Mouse (Mus musculus): ENCODE results near the gene Foxp2. TPM values are rescaled to one million over a fixed set of nuclear protein-coding genes. Genes with fewer than 3 reads are reported as not detected.

Gene Foxp2
- polyA plus RNA-seq, 1 experiment from 2014 or later = 17.9 TPM

DNA sequence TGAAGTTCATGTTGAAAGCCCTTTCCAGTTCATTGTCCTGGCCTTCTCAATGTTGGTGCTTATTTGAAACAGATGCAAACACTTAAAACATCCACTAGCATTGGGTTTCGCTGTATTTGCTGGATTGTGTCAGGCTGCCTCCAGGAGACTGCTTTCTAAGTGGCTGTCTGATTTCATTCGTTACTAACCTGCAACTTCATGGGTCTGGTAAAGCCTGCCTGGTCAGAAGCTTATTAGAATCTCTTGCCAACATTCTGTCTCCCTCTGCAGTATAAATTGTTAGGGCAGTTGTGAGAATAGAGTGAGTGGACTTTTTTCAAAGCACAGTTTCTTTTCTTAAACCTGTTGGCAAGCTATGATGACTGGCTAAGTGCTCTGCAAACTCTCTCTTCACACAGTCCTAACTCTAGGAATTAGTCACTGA lies 420.4 kb downstream of the Foxp2 start:
- H3K4me3 ChIP-seq = no peak overlapping the region
- peaks cover 24% of the 10 kb centered on the region for H3K4me1 ChIP-seq
- DNase-seq (ENCODE audit: low spot score) = no peak
- H3K9me3 ChIP-seq (replicated peaks) = no peaks in the 10 kb centered on the region
- H3K27me3 ChIP-seq (ENCODE audit: low read depth, poor library complexity, severe bottlenecking) = no peaks in the 10 kb centered on the region
- WGBS = 17% methylated on average over 2 of the region's 2 CpGs
- no peaks in the 10 kb centered on the region for H3K36me3 ChIP-seq
- H3K27ac ChIP-seq = no peak overlapping the region

DNA sequence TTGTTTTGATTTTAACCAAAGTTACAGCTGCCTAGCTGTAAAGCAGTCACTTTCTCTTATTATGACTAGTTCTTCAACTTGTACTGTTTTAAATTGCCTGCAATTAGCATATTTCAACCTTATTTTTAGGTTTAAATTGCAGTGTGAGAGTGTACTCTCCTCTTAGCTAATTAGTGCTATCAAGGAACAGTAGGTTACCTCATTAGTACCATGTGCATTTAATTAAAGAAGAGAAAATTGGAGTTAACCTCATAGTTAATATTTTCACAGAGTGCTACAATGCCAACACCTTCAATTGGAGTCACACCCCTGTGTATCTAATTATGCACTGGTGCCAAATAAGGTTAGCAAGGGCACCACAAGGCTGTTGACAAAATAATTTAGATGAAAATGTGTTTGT lies 421.9 kb downstream of the Foxp2 start:
- no peaks in the 10 kb centered on the region for H3K9me3 ChIP-seq (replicated peaks)
- no peaks in the 10 kb centered on the region for H3K27me3 ChIP-seq (ENCODE audit: low read depth, poor library complexity, severe bottlenecking)
- peaks cover 24% of the 10 kb centered on the region for H3K4me1 ChIP-seq
- H3K27ac ChIP-seq = no peak overlapping the region
- H3K36me3 ChIP-seq = no peaks in the 10 kb centered on the region
- H3K4me3 ChIP-seq = no peak overlapping the region
- DNase-seq (ENCODE audit: low spot score) = no peak

DNA sequence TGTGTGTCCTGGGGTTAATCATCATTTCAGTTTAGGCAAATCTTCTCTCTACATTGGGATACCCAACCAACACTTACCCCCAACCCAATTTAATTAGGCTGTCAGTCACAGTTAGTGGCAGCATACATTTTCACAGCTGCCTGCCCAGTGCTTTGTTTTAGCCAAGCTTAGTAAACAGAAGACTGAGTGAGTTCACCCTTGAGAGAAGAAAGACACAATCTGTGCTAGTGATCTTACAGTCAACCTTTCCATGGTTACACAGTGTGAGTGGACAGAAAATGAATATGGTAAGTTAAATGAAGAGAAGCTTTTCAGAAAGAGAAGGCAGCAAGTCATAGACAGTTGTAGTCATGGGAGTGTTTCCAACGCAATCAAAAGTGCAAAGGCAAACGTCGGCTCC lies 446.6 kb downstream of the Foxp2 start:
- Histone ChIP-seq H3K9me3 (replicated peaks) (no peaks in the 10 kb centered on the region), H3K27ac (no peak overlapping the region), H3K4me3 (no peak overlapping the region), H3K27me3 (ENCODE audit: low read depth, poor library complexity, severe bottlenecking) (no peaks in the 10 kb centered on the region), H3K4me1 (no peaks in the 10 kb centered on the region), H3K36me3 (no peaks in the 10 kb centered on the region)
- DNase-seq (ENCODE audit: low spot score) = no peak
- WGBS = 97% methylated on average over 3 of the region's 3 CpGs

DNA sequence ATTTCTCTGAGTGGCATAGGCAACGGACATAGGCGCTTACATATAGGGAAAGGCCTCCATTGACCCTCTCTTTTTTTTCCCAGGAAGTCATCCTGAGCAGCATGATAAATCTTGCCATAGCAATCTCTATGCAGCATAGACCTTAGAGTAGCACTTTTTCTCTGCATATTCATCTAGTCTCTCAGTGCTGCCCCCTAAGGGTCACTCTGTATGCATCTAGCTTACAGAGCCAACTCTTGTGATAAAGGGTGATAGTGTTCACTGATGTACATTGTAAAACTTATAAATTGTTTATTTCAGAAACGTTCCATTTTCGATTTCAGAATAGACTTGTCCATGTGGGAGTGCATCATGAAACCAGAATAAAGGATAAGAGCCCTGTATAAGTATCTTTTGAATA lies 454.7 kb downstream of the Foxp2 start:
- Histone ChIP-seq H3K4me3 (no peak overlapping the region), H3K27ac (no peak overlapping the region), H3K9me3 (replicated peaks) (no peaks in the 10 kb centered on the region), H3K27me3 (ENCODE audit: low read depth, poor library complexity, severe bottlenecking) (no peaks in the 10 kb centered on the region), H3K36me3 (no peaks in the 10 kb centered on the region), H3K4me1 (no peaks in the 10 kb centered on the region)
- DNase-seq (ENCODE audit: low spot score) = no peak
- 76% methylated on average over 4 of the region's 4 CpGs for WGBS

DNA sequence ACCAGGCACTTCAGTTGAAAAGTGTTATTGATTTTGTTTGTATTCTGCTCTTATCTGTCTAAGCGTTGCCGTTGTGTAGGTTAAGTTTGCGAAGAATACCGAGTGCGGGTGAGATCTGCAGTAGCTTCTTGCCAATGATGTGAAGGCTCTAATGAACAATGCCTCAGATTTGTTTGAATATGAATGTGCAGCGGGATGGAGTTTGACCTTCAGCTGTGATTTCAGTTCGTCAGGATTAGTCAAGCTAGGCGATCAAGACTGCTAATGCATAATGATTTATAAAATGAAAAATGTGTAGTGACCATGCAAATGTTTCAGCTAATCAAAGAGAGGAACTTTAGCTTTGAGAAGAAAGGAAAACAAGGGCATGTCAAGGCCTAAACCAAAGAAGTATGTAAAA lies 469.1 kb downstream of the Foxp2 start:
- H3K4me1 ChIP-seq = peaks cover 12% of the 10 kb centered on the region; the same call in 1 of the 2 replicates
- 84% methylated on average over 8 of the region's 8 CpGs for WGBS
- no peak for DNase-seq (ENCODE audit: low spot score)
- H3K27ac ChIP-seq = no peak overlapping the region
- no peaks in the 10 kb centered on the region for H3K27me3 ChIP-seq (ENCODE audit: low read depth, poor library complexity, severe bottlenecking)
- H3K9me3 ChIP-seq (replicated peaks) = no peaks in the 10 kb centered on the region
- H3K4me3 ChIP-seq = no peak overlapping the region
- no peaks in the 10 kb centered on the region for H3K36me3 ChIP-seq

DNA sequence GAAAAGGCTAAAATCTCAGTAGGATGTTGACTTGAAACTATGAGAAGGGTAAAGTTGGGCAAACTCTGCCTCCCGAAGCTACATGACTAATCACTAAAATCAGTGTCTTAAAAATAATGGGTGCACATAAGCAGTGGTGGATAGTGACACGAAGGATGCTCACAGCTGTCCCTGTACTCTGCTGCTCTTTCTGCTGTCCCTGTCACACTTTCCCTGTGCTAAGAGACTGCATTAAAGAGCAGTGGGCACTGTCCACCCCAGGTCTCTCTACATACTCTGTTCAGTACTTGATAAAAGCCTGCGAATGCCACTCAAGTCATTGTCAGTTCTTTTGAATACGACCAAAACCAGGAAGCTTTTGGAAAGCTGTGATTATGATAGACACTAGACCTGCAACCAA lies 469.7 kb downstream of the Foxp2 start:
- no peak for DNase-seq (ENCODE audit: low spot score)
- Histone ChIP-seq H3K4me3 (no peak overlapping the region), H3K9me3 (replicated peaks) (no peaks in the 10 kb centered on the region), H3K4me1 (peaks cover 12% of the 10 kb centered on the region; the same call in 1 of the 2 replicates), H3K27ac (no peak overlapping the region), H3K27me3 (ENCODE audit: low read depth, poor library complexity, severe bottlenecking) (no peaks in the 10 kb centered on the region), H3K36me3 (no peaks in the 10 kb centered on the region)
- WGBS = 90% methylated on average over 4 of the region's 4 CpGs

DNA sequence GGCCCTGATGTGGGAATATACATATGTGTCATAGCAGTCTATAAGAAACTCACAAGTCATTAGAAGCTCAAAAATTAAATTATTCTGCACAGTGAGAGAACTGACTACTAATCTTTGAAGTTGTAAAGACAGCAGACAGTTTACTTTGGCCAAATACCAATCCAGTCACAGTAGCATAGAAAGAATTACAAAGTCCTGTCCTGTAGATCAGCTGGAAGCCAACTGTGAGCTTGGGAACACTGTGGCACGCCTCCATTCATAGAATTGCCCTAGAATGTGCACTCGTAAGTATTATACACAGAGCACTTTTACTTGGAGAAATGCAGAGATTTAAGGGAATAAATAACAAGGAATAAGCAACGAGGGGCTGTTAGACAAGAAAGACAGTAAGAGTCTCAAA lies 472.5 kb downstream of the Foxp2 start:
- no peaks in the 10 kb centered on the region for H3K27me3 ChIP-seq (ENCODE audit: low read depth, poor library complexity, severe bottlenecking)
- no peak overlapping the region for H3K27ac ChIP-seq
- H3K4me3 ChIP-seq = no peak overlapping the region
- H3K36me3 ChIP-seq = no peaks in the 10 kb centered on the region
- WGBS = 87% methylated on average over 3 of the region's 3 CpGs
- H3K4me1 ChIP-seq = peaks cover 22% of the 10 kb centered on the region
- no peak for DNase-seq (ENCODE audit: low spot score)
- no peaks in the 10 kb centered on the region for H3K9me3 ChIP-seq (replicated peaks)

DNA sequence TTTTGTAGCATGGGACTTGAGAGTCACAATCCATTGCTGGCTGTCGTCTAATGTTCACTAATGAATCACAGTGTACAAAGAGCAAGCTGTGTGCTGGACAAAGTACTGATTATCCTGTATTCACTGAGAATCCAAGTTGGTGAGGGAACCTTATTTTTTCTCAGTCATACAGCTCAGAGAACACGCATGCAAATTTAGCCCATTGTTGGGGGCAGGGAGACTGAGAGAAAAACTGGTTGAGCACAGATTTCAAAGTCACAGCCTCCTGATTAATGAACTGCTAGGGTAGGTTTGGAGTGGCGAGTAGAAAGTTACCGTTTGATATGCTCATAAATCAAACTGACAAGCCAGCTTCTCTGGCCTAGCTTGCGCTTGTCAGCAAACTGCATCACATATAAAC lies 477.1 kb downstream of the Foxp2 start:
- Histone ChIP-seq H3K27ac (peak overlapping the region; percentile 34; the same call in 1 of the 2 replicates), H3K27me3 (ENCODE audit: low read depth, poor library complexity, severe bottlenecking) (no peaks in the 10 kb centered on the region), H3K4me3 (no peak overlapping the region), H3K9me3 (replicated peaks) (no peaks in the 10 kb centered on the region), H3K4me1 (peaks cover 23% of the 10 kb centered on the region), H3K36me3 (no peaks in the 10 kb centered on the region)
- peak; percentile 36 for DNase-seq (ENCODE audit: low spot score)
- WGBS = 25% methylated on average over 5 of the region's 5 CpGs

DNA sequence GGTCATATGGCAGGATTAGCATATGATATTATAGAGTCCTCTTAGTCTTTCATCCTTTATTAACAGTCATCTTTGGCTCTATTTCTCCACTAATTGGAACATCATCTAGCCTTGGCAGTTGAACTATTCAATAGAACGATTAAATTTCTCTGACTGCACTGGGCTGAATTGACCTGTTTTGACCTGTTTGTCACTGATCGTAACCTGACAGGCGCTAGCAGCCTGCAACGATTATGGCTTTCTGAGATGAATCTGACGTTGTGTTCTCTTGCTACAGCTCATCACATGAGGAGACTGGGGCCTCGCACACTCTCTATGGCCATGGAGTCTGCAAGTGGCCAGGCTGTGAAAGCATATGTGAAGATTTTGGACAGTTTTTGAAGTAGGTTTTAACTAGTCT lies 495.3 kb downstream of the Foxp2 start:
- Histone ChIP-seq H3K4me1 (peaks cover 8% of the 10 kb centered on the region), H3K36me3 (no peaks in the 10 kb centered on the region), H3K4me3 (no peak overlapping the region), H3K27ac (no peak overlapping the region), H3K9me3 (replicated peaks) (no peaks in the 10 kb centered on the region), H3K27me3 (ENCODE audit: low read depth, poor library complexity, severe bottlenecking) (no peaks in the 10 kb centered on the region)
- 32% methylated on average over 6 of the region's 6 CpGs for WGBS
- DNase-seq (ENCODE audit: low spot score) = no peak

DNA sequence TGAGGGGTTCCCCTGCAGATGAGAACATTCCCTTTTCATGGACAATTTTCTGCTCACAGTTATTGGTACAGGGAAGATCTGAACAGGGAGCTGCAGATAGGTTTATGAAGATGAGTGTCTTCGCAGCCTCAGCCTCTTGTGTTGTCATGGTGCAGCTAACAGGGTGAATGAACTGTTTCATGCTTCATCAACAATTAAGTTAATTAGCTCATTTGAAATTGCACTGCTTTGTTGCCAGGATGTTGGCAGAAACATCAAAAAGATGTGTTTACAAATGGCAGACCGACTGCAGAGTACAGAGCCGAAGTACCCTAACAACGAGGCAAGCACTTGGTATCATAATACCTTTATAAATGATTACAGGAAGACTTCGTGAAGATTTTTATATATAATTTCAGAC lies 496.3 kb downstream of the Foxp2 start:
- Histone ChIP-seq H3K36me3 (no peaks in the 10 kb centered on the region), H3K9me3 (replicated peaks) (no peaks in the 10 kb centered on the region), H3K4me1 (peaks cover 12% of the 10 kb centered on the region), H3K27me3 (ENCODE audit: low read depth, poor library complexity, severe bottlenecking) (no peaks in the 10 kb centered on the region), H3K27ac (no peak overlapping the region), H3K4me3 (no peak overlapping the region)
- 60% methylated on average over 5 of the region's 5 CpGs for WGBS
- no peak for DNase-seq (ENCODE audit: low spot score)

DNA sequence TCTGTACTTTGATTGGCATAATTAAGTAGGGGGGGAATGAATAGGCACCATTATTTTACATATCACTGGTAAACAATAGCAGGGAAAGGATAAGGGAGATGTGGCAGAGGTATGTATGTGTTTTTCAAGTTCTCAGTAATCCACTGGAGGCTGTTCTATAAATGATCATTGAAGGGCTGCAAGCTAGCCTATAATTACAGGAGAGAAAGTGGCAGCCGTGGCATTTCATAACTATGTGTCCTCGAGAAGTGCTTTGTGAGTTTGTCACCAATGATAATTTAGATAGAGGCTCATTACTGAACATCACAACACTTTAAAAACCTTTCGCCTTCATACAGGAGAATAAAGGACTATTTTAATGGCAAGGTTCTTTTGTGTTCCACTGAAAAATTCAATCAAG lies 500.0 kb downstream of the Foxp2 start:
- no peak overlapping the region for H3K27ac ChIP-seq
- 83% methylated on average over 3 of the region's 3 CpGs for WGBS
- no peak for DNase-seq (ENCODE audit: low spot score)
- H3K4me3 ChIP-seq = no peak overlapping the region
- H3K27me3 ChIP-seq (ENCODE audit: low read depth, poor library complexity, severe bottlenecking) = no peaks in the 10 kb centered on the region
- H3K4me1 ChIP-seq = peaks cover 23% of the 10 kb centered on the region
- no peaks in the 10 kb centered on the region for H3K9me3 ChIP-seq (replicated peaks)
- no peaks in the 10 kb centered on the region for H3K36me3 ChIP-seq

DNA sequence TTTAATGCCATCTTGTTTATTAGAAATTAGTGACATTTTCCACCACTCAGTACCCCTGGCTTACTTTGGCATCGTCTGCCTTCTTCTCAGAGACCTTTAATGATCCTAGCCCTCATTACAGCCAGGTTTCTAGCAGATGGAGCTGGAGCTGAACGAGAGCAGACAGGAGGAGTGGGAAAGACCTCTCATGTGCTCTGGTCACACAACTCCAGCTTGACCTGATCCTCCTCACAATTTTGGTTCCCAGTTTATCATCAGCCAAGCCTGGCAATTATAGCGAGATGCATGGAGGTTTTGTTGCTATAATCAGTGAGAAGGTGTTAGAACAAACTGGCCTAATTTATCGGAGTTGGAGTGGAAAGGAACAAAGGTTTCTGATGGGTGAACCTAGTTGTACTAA lies 500.9 kb downstream of the Foxp2 start:
- Histone ChIP-seq H3K27me3 (ENCODE audit: low read depth, poor library complexity, severe bottlenecking) (no peaks in the 10 kb centered on the region), H3K9me3 (replicated peaks) (no peaks in the 10 kb centered on the region), H3K4me1 (peaks cover 19% of the 10 kb centered on the region), H3K36me3 (no peaks in the 10 kb centered on the region), H3K27ac (no peak overlapping the region), H3K4me3 (no peak overlapping the region)
- DNase-seq (ENCODE audit: low spot score) = no peak
- WGBS = 41% methylated on average over 4 of the region's 4 CpGs

DNA sequence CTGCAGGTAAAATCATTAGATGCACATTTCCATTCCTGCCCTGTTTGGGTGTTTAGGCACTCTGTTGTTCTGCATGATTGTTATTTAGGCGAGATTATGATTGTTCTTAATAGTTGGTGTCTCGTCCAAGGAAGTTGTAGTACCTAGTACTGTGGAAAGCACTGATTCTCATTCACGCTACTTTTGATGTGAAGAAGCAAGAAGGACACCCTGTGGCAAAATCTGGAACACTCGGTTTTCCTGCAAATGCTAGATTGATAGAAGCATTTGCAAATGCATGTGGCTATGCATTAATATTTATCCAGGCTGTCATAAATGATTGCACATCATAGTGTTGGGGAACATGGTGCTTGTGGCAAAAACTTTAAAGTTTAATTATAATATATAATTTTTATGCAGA lies 514.0 kb downstream of the Foxp2 start:
- DNase-seq (ENCODE audit: low spot score) = no peak
- H3K36me3 ChIP-seq = no peaks in the 10 kb centered on the region
- no peaks in the 10 kb centered on the region for H3K9me3 ChIP-seq (replicated peaks)
- H3K27me3 ChIP-seq (ENCODE audit: low read depth, poor library complexity, severe bottlenecking) = peaks cover 3% of the 10 kb centered on the region; the same call in 1 of the 2 replicates
- no peak overlapping the region for H3K27ac ChIP-seq
- H3K4me3 ChIP-seq = no peak overlapping the region
- 53% methylated on average over 4 of the region's 4 CpGs for WGBS
- H3K4me1 ChIP-seq = peaks cover 18% of the 10 kb centered on the region

DNA sequence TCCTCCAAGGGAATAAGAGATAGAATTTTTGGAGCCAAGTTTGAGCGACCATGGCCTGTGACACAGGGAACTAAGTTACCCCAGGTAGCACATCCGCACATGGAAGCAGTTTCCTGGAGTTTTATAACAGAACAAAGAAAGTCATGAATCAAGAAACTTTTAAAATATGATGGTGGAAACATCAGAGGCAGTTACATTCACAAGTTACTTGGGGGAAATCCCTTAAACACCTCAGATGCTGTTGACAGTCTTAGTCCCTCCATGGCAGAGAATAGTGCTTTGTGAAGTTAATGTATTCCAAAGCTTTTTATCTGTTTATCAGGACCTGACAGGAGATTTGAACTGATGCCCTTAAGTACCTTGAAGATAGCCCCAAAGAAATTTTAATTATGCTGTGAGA lies 558.6 kb downstream of the Foxp2 start:
- Histone ChIP-seq H3K4me1 (no peaks in the 10 kb centered on the region), H3K27ac (no peak overlapping the region), H3K36me3 (no peaks in the 10 kb centered on the region), H3K4me3 (no peak overlapping the region), H3K9me3 (replicated peaks) (no peaks in the 10 kb centered on the region), H3K27me3 (ENCODE audit: low read depth, poor library complexity, severe bottlenecking) (no peaks in the 10 kb centered on the region)
- 86% methylated on average over 2 of the region's 2 CpGs for WGBS
- DNase-seq (ENCODE audit: low spot score) = no peak
